Mouse (Mus musculus) myocyte (in vitro differentiated cells): ENCODE data around the gene Timm50. TPM values are rescaled to one million over a fixed set of nuclear protein-coding genes. Genes with fewer than 3 reads are reported as not detected.

ENCODE experiments used
- H3K27me3 ChIP-seq: one replicate; pipeline ENCODE4 v1.6.1; 2011; ENCODE audit not compliant: control insufficient read depth, insufficient read depth, insufficient read length
- H3K36me3 ChIP-seq: one replicate; pipeline ENCODE4 v1.6.1; 2011; ENCODE audit not compliant: control insufficient read depth, insufficient read depth
- H3K4me2 ChIP-seq: one replicate; pipeline ENCODE4 v1.6.1; 2011; ENCODE audit warnings: low read depth, control low read depth
- H3K4me3 ChIP-seq: one replicate; pipeline ENCODE4 v1.5.1; 2011; ENCODE audit warnings: mild to moderate bottlenecking, control low read depth, moderate library complexity
- H3K79me2 ChIP-seq: one replicate; pipeline ENCODE4 v1.6.1; 2011; ENCODE audit not compliant: control insufficient read depth, insufficient read depth
- H3ac ChIP-seq: one replicate; pipeline ENCODE4 v1.6.1; 2011; ENCODE audit not compliant: control insufficient read depth, insufficient read length
- CEBPB ChIP-seq: IDR thresholded peaks from 2 replicates; pipeline ENCODE4 v1.6.1; 2011; ENCODE audit warnings: mild to moderate bottlenecking, moderate library complexity; ENCODE audit not compliant: poor library complexity, insufficient read depth, severe bottlenecking
- E2F4 ChIP-seq: IDR thresholded peaks from one replicate; pipeline ENCODE4 v1.6.1; 2011; ENCODE audit warnings: mild to moderate bottlenecking, control low read depth, moderate library complexity; ENCODE audit not compliant: insufficient read depth
- MAX ChIP-seq: IDR thresholded peaks from one replicate; pipeline ENCODE4 v1.6.1; 2011; ENCODE audit warnings: low read depth, mild to moderate bottlenecking, control low read depth
- MYOD1 ChIP-seq, 3 experiments: IDR thresholded peaks; one replicate each; pipeline ENCODE4 v1.6.1; 2011; ENCODE audit warnings: control low read depth in 2 of 3, low read depth in 2 of 3, mild to moderate bottlenecking in 2 of 3, moderate library complexity in 1 of 3; ENCODE audit not compliant: insufficient read length in 2 of 3, control insufficient read depth in 1 of 3
- MYOG ChIP-seq, 3 experiments: IDR thresholded peaks; one replicate each; pipeline ENCODE4 v1.6.1; 2011; ENCODE audit warnings: control low read depth in 2 of 3, low read depth in 2 of 3, mild to moderate bottlenecking in 2 of 3; ENCODE audit not compliant: insufficient read length in 2 of 3, control insufficient read depth in 1 of 3, insufficient read depth in 1 of 3
- POLR2A ChIP-seq: IDR thresholded peaks from one replicate; pipeline ENCODE4 v1.6.1; 2011; ENCODE audit warnings: low read depth, mild to moderate bottlenecking, control low read depth, moderate library complexity; ENCODE audit not compliant: insufficient read length
- POLR2AphosphoS2 ChIP-seq: IDR thresholded peaks from one replicate; pipeline ENCODE4 v1.6.1; 2011; ENCODE audit warnings: low read depth, control low read depth; ENCODE audit not compliant: insufficient read length
- REST ChIP-seq: IDR thresholded peaks from one replicate; pipeline ENCODE4 v1.6.1; 2011; ENCODE audit warnings: mild to moderate bottlenecking, control low read depth, moderate library complexity; ENCODE audit not compliant: insufficient read depth, insufficient read length
- SRF ChIP-seq: IDR thresholded peaks from one replicate; pipeline ENCODE4 v1.6.1; 2011; ENCODE audit warnings: low read depth; ENCODE audit not compliant: control insufficient read depth, insufficient read length
- TCF12 ChIP-seq: IDR thresholded peaks from one replicate; pipeline ENCODE4 v1.6.1; 2011; ENCODE audit warnings: mild to moderate bottlenecking, control low read depth; ENCODE audit not compliant: poor library complexity, insufficient read depth, severe bottlenecking
- TCF3 ChIP-seq: IDR thresholded peaks from one replicate; pipeline ENCODE4 v1.6.1; 2011; ENCODE audit warnings: low read depth, control low read depth; ENCODE audit not compliant: insufficient read length
- USF1 ChIP-seq: IDR thresholded peaks from one replicate; pipeline ENCODE4 v1.6.1; 2011; ENCODE audit warnings: low read depth, mild to moderate bottlenecking, control low read depth, moderate library complexity
- polyA plus RNA-seq: library from polyadenylated mRNA; unstranded; fragments of >200 nt; fragmentation: generic; extraction: Trizol; gene quantifications from one replicate; pipeline ENCODE4 v1.2.1, GENCODE M21; 2012; ENCODE audit warnings: missing spikeins

The Timm50 gene
- polyA plus RNA-seq, 1 experiment, result 83.6 TPM

DNA sequence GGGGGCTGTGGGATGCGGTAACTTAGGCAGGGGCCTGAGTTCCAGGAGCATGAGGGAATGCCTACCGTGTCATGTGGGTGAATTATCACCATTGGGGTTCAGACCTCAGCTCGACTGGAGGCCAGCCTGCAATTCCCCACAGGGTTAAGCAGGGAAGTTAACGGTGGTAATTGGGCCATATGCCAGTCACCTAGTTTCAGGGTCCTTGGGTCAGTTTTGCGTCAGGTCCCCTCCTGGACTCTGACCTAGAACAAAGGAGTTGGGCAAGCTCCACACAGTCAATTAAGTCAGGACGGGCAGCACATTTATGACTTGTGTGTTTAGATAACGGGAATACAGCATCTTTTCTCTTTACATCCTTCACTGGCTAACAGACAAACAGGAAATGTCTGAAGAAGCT is 29.5 kb upstream of the Timm50 start:
- no peak overlapping the region for H3K4me3 ChIP-seq
- no peaks in the 10 kb centered on the region for H3K27me3 ChIP-seq
- no peaks in the 10 kb centered on the region for H3K36me3 ChIP-seq
- H3ac ChIP-seq, result no peak overlapping the region
- H3K79me2 ChIP-seq, result peaks cover 21% of the 10 kb centered on the region
- no peak for TF ChIP-seq SRF
- TF ChIP-seq REST, result no peak
- TF ChIP-seq MAX, result no peak
- no peak for TF ChIP-seq MYOD1 (IDR thresholded peaks at IDR 0.05; ENCODE audit: control insufficient read depth in 1 of 3, insufficient read length in 2 of 3, low read depth in 2 of 3)
- no peak for TF ChIP-seq USF1
- no peak for TF ChIP-seq MYOG (IDR thresholded peaks at IDR 0.05; ENCODE audit: control insufficient read depth in 1 of 3, insufficient read depth in 1 of 3, insufficient read length in 2 of 3, low read depth in 2 of 3)
- TF ChIP-seq TCF3, result no peak
- TF ChIP-seq POLR2A, result no peak
- TF ChIP-seq TCF12, result no peak
- no peak for TF ChIP-seq E2F4
- no peak for TF ChIP-seq CEBPB
- TF ChIP-seq POLR2AphosphoS2, result no peak
- no peak overlapping the region for H3K4me2 ChIP-seq

DNA sequence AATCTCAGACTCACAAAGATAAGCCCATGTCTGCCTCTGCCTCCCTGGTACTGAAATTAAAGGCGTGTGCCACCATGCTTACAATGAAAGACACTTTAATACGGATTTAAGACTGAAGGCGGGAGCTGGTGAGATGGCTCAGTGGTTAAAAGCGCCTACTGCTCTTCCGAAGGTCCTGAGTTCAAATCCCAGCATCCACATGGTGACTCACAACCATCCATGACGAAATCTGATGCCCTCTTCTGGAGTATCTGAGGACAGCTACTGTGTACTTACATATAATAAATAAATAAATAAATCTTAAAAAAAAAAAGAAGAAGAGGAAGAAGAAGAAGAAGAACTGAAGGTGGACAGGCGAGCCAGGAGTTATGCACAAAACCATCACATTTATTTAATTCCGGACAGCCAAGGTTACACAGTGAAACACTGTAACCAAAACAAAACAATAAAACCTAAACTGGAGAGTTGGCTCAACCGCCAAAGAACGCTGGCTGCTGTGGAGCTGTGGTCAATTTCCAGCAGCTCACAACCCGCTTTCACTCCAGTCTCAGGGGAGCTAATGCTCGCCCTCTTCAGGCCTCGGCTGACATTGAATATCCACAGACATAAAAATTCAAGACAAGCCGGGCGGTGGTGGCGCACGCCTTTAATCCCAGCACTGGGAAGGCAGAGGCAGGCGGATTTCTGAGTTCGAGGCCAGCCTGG is 27.5 kb upstream of the Timm50 start:
- Histone ChIP-seq H3K4me3 (peak overlapping the region; percentile 83), H3K27me3 (no peaks in the 10 kb centered on the region), H3K36me3 (no peaks in the 10 kb centered on the region), H3K79me2 (peaks cover 41% of the 10 kb centered on the region), H3K4me2 (peak overlapping the region; percentile 96), H3ac (peak overlapping the region; percentile 96)
- TF ChIP-seq MAX, result no peak
- no peak for TF ChIP-seq POLR2AphosphoS2

DNA sequence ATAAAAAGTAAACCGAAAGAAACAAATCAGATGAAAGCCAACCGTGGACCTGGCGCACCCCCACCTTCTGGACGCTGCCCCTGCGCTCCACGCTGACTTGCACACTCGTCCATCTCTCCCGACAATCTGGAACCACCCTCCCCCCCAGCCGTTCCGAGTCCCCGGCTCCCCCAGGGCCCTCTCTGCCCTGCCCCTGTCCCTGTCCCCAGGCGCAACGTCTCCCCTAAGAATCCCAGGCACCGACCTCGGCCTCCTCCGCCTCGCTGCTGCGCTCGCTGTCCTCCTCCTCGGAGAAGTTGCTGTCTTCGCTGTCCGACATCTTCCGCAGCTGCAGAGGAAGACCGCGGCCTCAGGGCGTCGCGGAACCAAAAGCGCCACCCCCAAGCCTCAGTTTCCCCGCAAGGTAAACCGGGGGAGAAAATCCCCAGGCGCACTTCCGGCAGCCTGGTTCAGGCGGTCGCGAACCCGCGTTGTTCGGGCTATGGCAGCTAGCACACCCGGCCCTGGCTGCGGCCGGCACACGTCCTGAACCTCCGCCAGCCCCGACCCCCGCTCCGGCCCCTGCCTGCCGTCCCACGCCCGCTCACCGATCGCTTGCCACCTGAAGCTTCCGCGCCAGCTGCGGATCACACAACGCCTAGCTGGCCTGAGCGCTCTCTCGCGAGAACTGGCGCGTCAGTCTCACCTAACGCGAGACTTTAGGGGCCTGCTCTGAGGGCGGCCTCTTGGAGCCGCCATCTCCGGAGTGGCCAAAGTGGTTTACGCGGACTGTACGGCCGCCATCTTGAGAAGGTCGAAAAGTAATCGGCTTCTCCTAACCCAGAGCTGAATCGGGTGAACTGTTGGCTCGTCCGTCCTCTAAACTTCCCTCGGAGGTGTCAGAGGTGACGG is 26.5 kb upstream of the Timm50 start, which contains the start of gene Supt5:
Gene Supt5, minus strand, starts transcription at position 639 of the 891 bp plus-strand sequence.
- Histone ChIP-seq H3K36me3 (no peaks in the 10 kb centered on the region), H3K27me3 (no peaks in the 10 kb centered on the region), H3K4me2 (peak within 1 kb of the TSS; percentile 96), H3K4me3 (peak within 1 kb of the TSS; percentile 83), H3K79me2 (peaks cover 51% of the 10 kb centered on the region), H3ac (peak within 1 kb of the TSS; percentile 96)
- TF ChIP-seq POLR2A (peak; percentile 95), TCF12 (no peak), SRF (no peak), MYOG (IDR thresholded peaks at IDR 0.05; ENCODE audit: control insufficient read depth in 1 of 3, insufficient read depth in 1 of 3, insufficient read length in 2 of 3, low read depth in 2 of 3) (peak in 2 of 3 experiments; percentile 77 to 79), POLR2AphosphoS2 (peak; percentile 92), CEBPB (no peak), USF1 (no peak), MYOD1 (IDR thresholded peaks at IDR 0.05; ENCODE audit: control insufficient read depth in 1 of 3, insufficient read length in 2 of 3, low read depth in 2 of 3) (peak in 2 of 3 experiments; percentile 70 to 83), E2F4 (no peak)

DNA sequence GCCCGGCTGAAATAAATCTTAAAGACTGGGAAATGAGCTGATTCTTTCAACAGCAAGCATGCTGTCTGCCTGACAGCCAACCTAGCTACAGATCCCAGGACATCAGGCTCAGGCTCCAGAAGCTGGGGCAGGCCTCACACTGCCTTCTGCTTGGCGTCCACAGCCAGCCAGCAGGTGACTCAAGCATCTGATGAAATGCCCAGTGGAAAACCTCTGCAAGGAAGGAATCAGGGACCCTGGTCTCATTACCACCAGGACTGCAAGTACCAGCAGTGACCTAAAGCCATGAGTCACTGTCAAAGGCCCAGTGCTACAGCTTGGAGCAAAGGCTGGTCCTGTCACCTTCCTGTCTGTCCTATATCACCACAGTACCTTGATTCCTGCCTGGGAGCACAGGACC is 23.6 kb upstream of the Timm50 start:
- no peak overlapping the region for H3K4me2 ChIP-seq
- no peaks in the 10 kb centered on the region for H3K27me3 ChIP-seq
- no peak overlapping the region for H3ac ChIP-seq
- TF ChIP-seq TCF3 (no peak), POLR2A (no peak), MAX (no peak)
- H3K36me3 ChIP-seq, result peaks cover 7% of the 10 kb centered on the region
- H3K79me2 ChIP-seq, result peaks cover 69% of the 10 kb centered on the region
- no peak overlapping the region for H3K4me3 ChIP-seq

DNA sequence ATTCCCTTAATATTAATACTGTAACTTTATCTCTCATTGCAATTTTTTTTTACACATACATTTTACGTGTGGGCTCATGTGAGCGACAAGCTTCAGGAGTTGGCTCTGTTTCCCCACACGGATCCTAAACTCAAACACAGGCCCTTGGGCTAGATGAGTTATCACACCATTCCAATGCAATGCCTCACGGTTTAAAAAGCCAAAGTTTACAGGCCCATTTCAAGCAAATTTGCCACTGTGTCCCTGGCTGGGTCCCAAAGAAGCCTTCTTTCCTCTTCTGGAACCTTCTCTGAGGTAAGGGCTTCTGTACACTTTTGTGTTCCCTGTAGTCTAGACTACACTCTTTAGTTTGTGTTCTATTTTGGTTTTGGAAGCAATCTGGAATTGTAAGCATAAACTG is 22.7 kb upstream of the Timm50 start:
- TF ChIP-seq POLR2AphosphoS2 (no peak), TCF12 (no peak), POLR2A (no peak), REST (no peak), USF1 (no peak), TCF3 (no peak), MAX (no peak), MYOG (IDR thresholded peaks at IDR 0.05; ENCODE audit: control insufficient read depth in 1 of 3, insufficient read depth in 1 of 3, insufficient read length in 2 of 3, low read depth in 2 of 3) (no peak), CEBPB (no peak)
- Histone ChIP-seq H3K4me2 (no peak overlapping the region), H3K79me2 (peaks cover 69% of the 10 kb centered on the region), H3K27me3 (no peaks in the 10 kb centered on the region), H3K4me3 (no peak overlapping the region), H3K36me3 (peaks cover 7% of the 10 kb centered on the region), H3ac (no peak overlapping the region)
